Mouse (Mus musculus) cerebellum, adult 8-10 months (tissue): ENCODE results near the gene Zc3h13.

Experiments
- DNase-seq: peaks from one replicate; pipeline ENCODE4 v3.0.0; 2022

Zc3h13 gene

DNA sequence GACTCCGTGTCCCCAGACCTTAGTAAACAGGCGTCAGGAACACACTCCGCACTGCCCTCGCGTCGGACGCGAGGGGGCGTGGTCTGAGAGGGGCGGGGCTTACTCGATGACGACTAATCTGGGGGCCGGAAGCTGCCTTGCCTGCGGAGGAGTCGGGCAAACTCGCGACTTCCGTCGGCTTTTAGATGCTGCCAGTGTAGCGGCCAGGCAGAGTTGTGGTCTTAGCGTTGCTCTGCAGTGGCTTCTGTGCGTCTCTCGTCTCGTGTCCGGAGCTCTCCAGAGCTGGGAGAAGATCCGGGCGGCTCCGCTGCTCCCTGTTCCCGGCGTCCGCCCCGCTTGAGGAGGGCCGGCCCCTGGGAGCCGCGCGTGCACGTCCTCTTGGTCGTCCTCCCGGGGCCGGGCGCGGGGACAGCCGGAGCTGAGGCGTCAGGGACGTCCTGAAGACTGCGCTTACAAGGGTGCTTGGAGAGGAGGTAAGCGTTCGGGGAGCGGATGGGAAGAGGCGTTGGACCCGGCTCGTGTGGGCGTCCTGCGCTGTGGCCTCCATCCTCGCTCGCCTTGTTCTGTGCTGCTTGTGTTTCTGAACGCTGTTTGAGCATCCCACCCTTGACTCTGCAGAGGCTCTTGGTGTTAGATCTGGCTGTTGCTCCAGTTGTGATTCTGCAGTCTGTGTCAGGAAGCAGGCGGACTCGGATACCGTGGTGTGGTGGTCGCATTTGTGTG lies at the start of gene Zc3h13:
Gene Zc3h13 (plus strand): TSS at position 181 of the 723 bp plus-strand sequence.
- DNase-seq, result peak; percentile 97

DNA sequence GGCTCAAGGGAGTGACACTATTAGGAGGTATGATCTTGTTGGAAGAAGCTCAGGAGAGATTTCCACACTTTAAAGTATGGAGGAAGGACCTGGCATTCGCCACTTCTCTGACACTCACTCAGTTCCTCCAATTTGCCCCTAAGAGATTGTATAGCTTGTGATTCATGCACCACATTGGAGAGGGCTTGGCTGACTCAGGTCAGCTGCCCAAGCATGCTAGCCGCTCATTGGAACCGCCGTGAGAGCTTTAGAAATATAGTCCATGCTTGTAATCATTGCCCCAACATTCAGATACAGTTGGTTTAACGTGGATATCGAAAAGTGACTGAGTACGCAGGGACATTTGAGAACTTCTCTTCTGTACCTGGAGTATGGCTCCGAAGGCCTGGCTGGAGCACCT lies 48.6 kb upstream of the Zc3h13 start:
- no peak for DNase-seq

DNA sequence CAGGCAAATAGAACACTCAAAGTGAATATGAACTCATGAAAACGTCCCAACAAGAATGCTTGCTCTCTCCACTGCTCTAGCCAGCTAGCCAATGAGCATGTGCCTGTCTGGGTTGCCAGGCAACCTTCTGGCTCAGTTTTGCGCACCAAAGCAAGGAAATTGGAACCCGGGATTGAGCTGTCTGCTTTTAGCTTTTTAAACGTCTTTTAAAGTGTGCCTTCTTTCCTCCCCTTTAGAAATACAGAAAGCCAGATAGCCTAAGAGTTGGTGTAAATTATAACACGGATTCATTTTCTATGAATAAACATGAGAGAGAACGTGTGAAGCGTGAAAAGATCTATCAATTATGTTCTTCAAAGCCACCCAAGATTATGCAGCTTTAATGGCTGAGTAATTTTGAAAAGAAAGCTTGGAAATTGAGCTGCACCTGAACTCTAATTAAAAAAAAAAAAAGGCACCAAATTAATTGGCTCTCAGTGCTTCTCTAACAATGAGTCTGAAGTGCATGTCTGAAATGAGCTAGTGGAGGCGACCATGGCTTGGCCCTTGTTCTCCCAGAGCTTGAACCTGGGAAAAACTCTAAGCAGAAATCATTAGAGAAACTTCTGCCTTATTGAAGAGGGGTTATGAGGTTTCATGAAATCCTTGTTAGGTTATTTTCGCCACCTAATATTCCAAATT lies 48.1 kb upstream of the Zc3h13 start:
- no peak for DNase-seq

DNA sequence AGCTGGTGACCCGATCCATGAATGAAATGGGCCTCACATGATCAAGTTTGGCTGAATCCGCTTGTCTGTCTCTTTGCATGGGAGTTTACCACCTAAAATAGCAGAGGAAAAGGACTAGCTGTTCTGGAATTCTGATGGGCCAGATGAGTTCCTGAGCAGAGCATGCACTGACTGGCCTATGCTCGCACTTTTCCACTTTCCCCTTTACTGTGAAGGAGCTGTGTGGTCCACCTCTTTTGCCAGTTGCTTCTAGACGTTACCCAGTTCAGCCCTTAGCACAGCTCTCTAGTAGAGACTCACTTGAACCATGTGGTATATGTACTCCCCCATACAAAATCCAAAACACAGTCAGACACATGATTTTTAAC lies 47.6 kb upstream of the Zc3h13 start:
- DNase-seq, result no peak

DNA sequence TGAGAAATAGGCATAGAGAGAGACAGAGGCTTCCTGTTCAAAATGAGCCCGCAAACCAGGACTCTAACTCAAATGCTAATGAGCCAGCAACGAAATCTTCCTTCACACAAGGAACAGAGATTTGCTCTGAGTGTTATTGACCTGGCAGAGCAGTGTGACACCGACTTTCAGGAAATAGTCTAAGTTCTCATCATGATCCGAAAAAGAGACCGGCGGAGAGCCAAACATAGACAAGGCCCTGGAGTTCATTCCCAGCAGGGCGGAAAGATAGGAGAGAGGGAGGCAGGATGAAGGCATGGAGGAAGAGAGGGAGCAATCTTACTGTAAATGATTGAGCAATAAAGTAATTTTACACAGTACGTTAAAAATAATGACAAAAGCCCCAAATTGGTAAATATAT lies 47.1 kb upstream of the Zc3h13 start:
- DNase-seq, result no peak

DNA sequence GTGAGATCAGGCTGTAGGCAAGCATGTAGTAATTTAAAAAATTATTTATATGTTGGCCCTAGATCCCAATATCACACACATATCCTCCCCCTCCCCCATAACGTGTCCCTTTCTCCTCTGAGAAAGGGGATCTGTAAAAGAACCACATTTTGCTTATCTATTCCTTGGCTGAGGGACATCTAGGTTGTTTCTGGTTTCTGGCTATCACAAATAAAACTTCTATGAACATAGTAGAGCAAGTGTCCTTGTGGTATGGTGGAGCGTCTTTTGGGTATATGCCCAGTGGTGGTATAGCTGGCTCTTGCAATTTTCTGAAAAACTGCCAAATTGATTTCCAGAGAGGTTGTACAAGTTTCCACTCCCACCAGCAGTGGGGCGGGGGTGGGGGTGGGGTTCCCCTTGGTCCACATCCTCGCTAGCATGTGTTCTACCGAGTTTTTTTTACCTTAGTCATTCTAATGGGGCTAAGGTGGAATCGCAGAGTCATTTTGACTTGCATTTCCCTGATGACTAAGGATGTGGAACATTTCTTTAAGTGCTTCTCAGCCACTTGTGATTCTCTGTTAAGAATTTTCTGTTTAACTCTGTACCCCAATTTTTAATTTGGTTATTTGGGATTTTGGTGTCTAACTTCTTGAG lies 46.0 kb upstream of the Zc3h13 start:
- no peak for DNase-seq

DNA sequence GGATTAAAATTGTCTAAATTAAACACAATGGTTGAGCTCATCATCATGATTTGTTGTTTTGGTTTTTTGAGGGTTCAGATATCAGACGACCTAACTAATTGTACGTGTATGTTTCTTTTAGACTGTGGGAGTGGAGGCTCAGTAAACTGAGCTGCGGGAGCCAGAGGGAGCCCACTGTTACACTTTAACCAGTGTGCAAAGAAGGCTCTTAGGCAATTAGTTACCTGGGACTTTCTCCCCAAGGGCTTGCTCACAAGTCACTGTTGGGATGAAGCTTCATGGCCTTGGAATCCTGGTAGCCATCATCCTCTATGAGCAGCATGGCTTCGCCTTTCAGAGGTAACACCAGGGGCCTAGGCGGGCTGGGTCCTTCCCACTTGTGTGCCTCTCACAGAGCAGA lies 42.1 kb upstream of the Zc3h13 start, which contains the start of gene Cpb2:
Gene Cpb2 (plus strand): TSS at position 201 of the 400 bp plus-strand sequence.
- no peak for DNase-seq

DNA sequence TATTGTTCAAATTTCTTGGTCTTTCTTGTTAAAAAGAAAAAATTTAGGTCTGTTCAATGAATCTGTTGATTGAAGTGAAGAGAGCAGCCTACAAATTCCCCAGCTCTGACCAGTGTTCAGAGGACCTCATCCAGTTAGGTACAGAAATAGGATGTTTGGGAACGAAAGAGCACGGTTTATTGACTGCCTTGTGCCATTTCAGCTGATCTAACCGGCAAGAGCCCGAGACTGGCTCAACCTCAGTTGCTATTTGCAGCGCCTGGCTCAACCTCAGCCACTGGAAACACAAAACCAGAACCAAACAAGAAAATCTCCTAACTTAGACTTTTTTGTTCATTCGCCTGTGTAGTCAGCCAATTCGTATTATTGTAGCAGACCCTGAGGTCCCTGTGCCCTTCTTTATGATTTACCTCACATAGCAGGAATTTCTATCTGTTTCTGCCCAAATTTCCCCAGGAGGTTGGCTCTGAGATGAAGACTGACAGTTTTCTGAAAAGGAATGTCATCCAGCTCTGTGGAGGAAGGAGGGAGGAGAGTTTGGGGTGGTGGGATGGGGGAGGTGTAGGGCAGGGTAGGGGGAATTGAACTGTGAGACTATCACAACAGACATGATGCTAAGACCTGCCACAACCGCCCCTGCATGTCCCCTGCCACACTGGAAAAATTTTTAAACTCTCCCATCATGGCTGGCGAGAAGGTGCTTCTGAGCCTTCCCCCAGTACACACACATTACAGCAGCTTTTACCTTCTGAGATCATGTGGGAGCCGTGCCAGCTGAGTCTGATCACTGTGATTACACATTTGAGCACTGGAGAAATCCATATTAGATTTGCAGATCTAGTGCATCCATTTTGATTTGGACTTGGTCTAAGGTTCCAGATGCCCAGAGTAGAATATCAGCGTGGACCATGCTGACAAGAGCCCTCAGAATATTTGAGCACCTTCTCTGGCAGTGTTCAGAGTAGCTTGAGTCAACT lies 37.9 kb upstream of the Zc3h13 start:
- no peak for DNase-seq

DNA sequence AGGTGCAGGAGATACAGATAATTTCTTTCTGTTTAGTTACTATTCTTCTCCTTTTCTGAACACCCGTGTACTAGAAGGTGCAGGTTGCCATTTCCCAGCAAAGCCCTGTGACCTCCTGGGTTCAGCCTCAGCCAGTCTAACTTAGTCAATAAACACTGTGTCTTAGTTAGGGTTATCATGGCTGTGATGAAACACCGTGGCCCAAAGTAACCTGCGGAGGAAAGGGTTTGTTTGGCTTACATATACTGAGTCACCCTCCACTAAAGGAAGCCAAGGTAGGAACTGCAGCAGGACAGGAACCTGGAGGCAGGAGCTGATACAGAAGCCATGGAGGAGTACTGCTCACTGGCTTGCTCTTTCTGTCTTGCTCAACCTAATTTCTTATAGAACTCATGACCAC lies 33.7 kb upstream of the Zc3h13 start:
- no peak for DNase-seq

DNA sequence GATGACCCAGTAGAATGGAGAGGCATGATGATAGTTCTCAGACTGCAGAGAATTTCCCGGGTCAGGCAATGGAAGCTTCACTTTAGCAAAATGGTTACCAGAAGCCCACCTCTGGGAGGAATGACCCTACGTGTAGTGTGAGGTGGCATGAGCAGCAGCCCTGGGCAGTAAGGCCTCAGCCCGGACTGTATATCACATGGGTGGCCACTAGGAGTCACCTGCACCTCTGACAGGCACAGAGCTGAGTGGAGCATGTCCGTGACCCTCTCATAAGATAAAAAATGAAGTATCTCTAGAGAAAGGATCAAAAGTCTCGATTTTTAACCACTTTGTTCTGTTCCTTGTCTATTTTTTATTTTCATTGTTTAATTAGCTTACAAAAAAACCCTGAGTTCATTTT lies 27.7 kb upstream of the Zc3h13 start:
- no peak for DNase-seq

DNA sequence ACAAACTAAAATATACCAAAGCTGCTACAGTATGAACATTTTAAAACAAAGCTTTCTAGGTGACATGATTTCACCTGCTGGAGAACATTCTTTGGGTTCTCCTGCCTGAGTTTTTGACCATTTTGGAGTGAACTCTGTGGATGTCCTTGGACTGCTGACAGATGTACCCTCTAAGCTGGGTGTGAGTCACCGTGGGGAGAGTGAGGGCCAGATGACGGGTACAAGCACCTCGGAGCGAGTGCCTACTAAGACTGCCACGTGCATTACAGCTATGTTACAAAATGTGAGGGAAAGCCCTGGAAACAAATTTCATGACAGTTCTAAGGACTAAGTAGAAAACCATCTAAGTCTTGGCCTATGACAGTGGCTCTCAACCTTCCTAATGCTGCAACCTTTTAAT lies 14.6 kb upstream of the Zc3h13 start:
- no peak for DNase-seq

DNA sequence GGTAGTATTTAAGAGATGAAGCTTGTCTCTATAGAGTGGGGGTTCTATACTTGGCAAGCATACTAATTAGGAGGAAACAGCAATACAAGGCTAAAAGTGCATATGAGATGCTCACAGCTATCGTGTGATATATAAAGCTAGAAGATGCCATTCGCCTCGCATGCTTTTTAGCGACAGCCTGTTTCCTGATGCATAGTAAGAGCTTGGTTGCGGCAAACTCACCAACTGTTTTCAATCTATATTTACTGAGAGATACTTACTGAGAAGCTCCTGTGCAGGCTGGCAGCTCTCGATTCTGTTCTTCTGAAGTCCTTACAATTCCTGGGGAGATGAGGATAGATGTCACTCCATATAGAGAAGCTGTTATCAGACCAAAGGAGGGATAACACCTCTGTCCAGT lies 4.5 kb upstream of the Zc3h13 start:
- no peak for DNase-seq

DNA sequence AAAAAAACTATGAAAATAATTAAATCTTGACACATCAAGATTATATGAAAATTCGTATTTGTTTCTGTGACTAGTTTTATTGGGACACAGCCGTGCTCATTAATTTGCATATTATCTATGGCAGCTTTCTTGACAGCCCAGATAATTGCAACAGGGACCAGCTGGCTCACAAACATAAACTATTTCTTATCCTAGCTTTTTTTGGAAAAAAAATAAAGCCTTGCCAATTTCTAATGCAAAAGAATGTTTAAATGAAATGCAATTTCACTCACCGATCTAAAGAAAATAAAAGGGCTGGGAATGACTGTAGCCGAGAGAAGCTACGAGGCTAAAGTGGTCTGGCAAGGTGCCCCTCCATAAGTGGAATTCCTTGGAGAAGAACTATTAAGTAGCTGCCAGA lies 3.8 kb upstream of the Zc3h13 start:
- no peak for DNase-seq

DNA sequence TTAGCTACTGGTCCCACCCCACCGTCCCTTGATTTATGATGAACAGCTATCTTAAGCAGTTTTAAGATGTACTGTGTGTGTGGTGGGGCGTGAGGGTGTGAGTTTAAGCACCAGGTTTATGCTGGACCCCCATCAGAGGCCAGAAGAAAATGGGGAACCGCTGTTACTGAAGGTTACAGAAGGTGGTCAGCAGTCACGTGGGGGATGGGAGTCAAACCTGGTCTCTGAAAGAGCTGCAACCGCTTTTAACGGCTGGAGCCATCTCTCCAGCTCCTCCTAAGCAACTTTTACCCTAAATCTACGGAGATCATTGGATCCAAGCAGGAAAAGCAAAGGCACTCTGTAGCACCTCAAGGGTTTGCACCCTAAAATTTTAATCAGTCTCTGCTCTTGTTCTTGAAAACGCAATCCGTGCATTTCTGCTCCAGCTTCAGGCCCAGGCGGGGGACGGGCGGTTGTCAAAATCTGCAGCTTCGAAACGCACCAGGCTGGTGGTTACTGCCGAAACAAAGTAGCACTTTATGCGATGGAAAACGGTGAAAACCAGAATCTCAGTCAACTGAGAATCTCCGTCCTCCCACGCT lies 472 bp upstream of the Zc3h13 start:
- no peak for DNase-seq

DNA sequence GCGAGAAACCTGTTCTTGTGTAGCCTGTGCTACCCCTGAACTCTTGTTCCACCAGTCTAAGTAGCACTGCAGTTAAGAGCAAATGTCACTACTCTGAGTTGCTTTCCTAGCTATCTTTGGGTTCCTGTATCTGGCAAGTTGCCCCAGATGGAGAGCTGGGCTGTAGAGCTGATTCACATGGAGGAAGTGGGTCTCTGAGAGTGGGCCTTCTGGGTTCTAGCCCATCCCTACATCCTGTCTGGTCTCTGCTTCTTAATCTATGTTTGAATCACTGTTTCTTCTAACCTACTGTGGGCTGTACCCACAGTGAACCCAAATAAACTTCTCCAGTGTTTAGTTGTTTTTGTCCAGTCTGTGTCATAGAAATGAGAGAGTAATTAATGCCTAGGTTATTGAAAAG lies 16.9 kb downstream of the Zc3h13 start:
- DNase-seq, result no peak

DNA sequence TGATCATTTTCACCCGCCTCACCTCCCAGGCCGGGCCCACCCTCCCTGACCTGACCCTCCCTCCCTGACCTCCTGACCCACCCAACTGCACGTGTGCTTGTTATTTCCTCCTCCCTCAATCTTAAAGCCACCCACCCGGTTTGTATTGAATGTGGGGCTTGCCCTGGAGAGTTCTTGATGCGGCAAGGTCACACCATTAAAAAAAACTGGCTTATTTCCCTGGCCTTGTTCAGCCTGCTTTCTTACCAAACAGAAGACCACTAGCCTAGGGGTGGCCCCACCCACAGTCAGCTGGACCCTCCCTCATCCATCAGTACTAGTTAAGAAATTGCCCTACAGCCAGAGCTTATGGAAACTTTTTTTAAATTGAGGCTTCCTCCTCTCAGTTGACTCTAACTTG lies 19.6 kb downstream of the Zc3h13 start:
- DNase-seq, result no peak

DNA sequence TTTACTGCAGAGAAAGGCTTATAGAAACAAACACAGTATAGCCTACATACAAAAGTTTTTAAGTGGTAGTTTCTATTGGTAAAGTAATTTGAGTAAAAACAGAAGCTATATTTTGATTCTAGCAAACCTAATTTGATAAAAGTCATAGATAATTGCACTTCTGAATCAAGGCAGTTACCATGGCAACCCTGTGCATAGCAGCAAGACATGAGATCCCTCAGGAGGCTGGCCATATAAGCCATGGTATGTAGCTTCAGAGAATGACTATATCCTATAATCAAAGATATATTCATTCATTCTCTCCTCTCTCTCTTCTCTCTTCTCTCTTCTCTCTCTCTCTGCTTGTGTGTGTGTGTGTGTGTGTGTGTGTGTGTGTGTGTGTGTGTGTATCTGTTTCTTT lies 23.7 kb downstream of the Zc3h13 start:
- no peak for DNase-seq

DNA sequence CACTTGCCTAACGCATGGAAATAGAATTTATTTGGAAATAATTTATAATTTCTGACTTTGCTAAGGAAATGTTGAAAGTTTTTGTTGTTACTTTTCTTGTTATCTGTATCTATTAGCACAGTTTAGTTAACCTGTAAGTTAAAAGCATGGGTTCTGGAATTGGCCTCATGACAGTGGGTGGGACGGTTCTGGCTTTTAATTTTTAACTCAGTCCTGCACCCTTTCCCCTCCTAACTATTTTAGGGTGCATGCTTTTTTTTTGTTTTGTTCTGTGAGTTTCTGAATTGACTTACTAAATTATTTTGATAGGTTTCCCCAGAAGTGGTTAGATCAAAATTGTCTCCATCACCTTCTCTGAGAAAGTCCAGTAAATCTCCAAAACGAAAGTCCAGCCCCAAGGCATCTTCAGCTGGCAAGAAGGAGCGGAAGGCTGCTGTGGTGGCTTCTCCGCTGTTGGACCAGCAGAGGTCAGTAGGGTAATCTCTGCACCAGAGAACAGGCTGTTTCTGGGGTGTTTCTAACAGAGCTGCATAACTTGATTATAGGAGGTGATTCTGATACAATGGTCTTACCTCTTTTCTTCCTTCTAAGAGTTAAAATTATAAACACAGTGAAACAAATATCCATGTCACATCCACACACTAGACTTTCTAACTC lies 25.3 kb downstream of the Zc3h13 start:
- DNase-seq, result no peak

DNA sequence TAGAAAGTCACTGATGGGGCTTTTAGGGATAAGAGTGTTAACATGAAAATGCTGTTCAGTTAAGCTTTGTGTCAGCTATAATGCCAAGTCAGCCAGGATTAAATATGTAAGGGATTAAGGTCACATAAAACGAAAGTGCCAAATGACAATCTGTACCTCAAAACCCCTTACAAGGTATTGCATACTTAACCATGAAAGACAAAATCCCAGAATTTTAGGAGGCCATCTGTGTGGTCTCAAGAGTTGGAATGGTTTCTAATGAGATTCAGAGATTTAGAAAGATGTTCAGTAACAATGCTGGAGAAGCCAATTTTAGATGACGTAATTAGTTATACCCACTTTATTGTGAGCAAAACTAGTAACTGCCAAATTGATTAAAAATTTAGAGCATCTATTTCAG lies 30.3 kb downstream of the Zc3h13 start:
- DNase-seq, result no peak

DNA sequence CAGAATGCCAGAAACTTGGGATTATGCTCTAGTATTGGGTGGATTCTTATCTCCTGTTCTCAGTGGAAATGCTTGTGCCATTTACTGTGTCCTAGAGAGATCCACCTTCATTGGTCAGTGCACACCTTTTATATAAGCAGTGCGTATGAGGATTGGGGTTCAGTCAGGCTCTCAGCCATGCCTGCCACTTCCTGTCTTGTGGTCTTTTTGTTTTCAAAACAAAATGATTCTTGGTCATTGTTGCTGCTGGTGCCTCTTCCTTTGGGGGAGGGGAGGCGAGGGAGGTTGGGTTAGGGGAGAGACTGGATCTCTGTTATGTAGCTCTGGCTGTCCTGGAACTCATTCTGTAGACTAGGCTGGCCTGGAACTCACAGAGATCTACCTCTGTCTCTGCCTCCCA lies 34.6 kb downstream of the Zc3h13 start:
- DNase-seq, result no peak

DNA sequence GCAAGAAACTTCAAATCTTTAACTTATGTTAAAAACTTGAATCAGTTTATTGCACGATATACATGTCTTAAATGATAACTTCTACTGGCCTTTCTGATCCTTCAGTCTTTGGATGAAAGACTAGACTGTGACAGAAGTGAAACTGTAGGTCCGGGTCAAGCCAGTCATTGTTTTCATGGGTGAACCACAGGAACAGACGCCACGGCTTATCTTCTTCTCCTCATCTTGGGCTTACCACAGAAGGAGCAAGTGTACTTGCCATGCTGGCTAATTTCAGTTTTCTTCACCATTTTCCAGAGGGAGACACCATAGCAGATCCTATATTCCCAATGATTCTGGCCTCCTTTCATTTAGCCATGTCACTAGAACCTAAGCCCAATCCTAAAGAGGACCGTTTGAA lies 36.1 kb downstream of the Zc3h13 start:
- DNase-seq, result no peak

DNA sequence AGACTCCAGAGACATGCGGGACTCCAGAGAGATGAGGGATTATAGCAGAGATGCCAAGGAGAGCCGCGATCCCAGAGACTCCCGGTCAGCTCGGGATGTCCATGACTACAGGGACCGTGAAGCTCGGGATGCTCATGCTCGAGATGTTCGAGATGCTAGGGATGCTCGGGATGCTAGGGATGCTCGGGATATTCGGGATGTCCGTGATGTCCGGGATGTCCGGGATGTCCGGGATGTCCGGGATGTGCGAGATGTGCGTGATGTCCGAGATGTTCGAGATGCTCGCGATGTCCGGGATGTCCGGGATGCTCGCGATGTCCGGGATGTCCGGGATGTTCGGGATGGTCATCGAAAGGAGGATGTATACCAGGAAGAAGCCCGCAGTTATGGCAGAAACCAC lies 39.2 kb downstream of the Zc3h13 start:
- DNase-seq, result no peak
